Mouse (Mus musculus): ENCODE results near the gene BC049352. TPM values are rescaled to one million over a fixed set of nuclear protein-coding genes. Genes with fewer than 3 reads are reported as not detected.
A peak's percentile ranks its signal among the peaks of the same experiment; 100 is the strongest.

The BC049352 gene
- total RNA-seq (2012; rRNA removed) (not detected in 2 replicates), polyA plus RNA-seq (2012; ENCODE audit: insufficient read depth in 1 of 2, insufficient read length in 2 of 2, low read depth in 1 of 2, low replicate concordance in 2 of 2, missing spikeins in 1 of 2) (not detected)

- H3K79me2 ChIP-seq (ENCODE audit: control insufficient read depth, insufficient read depth, low read length, poor library complexity): no peaks in the 10 kb centered on the region
- DNase-seq (ENCODE audit: low read depth, low spot score): no peak
- H3K9me3 ChIP-seq (replicated peaks; ENCODE audit: insufficient read depth, low read length): no peaks in the 10 kb centered on the region
- no peaks in the 10 kb centered on the region for H3K36me3 ChIP-seq (ENCODE audit: control insufficient read depth in 1 of 2, insufficient read depth in 2 of 2, low read length in 2 of 2)
- H3K27ac ChIP-seq (ENCODE audit: control insufficient read depth, low read depth, low read length): no peak within 1 kb of the TSS
- H3K27me3 ChIP-seq (ENCODE audit: control insufficient read depth in 1 of 2, insufficient read depth in 2 of 2, low read length in 2 of 2): peaks cover 2 to 10% of the 10 kb centered on the region in 2 experiments; a peak in 3 of 4 replicates
- TF ChIP-seq CTCF (IDR thresholded peaks at IDR 0.05 in 2 of 3, conservative IDR thresholded peaks at IDR 0.05 in 1 of 3; ENCODE audit: control insufficient read depth in 1 of 3, insufficient read depth in 1 of 3, low read depth in 2 of 3, low read length in 3 of 3, poor library complexity in 1 of 3, severe bottlenecking in 1 of 3): no peak
- TF ChIP-seq KAT2A (conservative IDR thresholded peaks at IDR 0.05; ENCODE audit: low read depth, low read length): no peak
- TF ChIP-seq TAL1 (IDR thresholded peaks at IDR 0.05; ENCODE audit: low read length): no peak
- TF ChIP-seq ZMIZ1 (IDR thresholded peaks at IDR 0.05; ENCODE audit: low read depth, low read length): no peak
- no peak for TF ChIP-seq RCOR1 (IDR thresholded peaks at IDR 0.05; ENCODE audit: low read depth, low read length)
- TF ChIP-seq UBTF (IDR thresholded peaks at IDR 0.05; ENCODE audit: borderline replicate concordance, insufficient read depth, low read depth, low read length): no peak
- no peak for TF ChIP-seq MYB (IDR thresholded peaks at IDR 0.05; ENCODE audit: low read depth, low read length)
- no peak for TF ChIP-seq NELFE (IDR thresholded peaks at IDR 0.05; ENCODE audit: low read depth, low read length)
- TF ChIP-seq CHD1 (IDR thresholded peaks at IDR 0.05; ENCODE audit: low read depth, low read length): no peak
- TF ChIP-seq HCFC1 (IDR thresholded peaks at IDR 0.05; ENCODE audit: low read depth, low read length): no peak
- TF ChIP-seq TBP (IDR thresholded peaks at IDR 0.05; ENCODE audit: low read depth, low read length): no peak
- no peak for TF ChIP-seq POLR2A (IDR thresholded peaks at IDR 0.05; ENCODE audit: control insufficient read depth in 1 of 2, insufficient read depth in 1 of 2, low read depth in 1 of 2, low read length in 2 of 2, poor library complexity in 1 of 2)
- TF ChIP-seq SMC3 (IDR thresholded peaks at IDR 0.05; ENCODE audit: low read depth, low read length): no peak
- TF ChIP-seq TCF12 (IDR thresholded peaks at IDR 0.05; ENCODE audit: low read depth, low read length): no peak
- no peak for TF ChIP-seq USF2 (IDR thresholded peaks at IDR 0.05; ENCODE audit: borderline replicate concordance in 1 of 2, insufficient read depth in 1 of 2, low read depth in 1 of 2, low read length in 2 of 2)
- no peak for TF ChIP-seq USF1 (IDR thresholded peaks at IDR 0.05; ENCODE audit: low read depth, low read length)
- TF ChIP-seq MAX (IDR thresholded peaks at IDR 0.05; ENCODE audit: low read length): no peak
- no peak within 1 kb of the TSS for H3K4me3 ChIP-seq (ENCODE audit: control insufficient read depth in 1 of 2, insufficient read depth in 1 of 2, low read depth in 2 of 2, low read length in 2 of 2)
- H3K4me1 ChIP-seq (ENCODE audit: control insufficient read depth in 1 of 2, insufficient read depth in 2 of 2, low read length in 2 of 2): no peaks in the 10 kb centered on the region
- H3K9ac ChIP-seq (ENCODE audit: control insufficient read depth, low read depth, low read length, poor library complexity, severe bottlenecking): no peak within 1 kb of the TSS
These were observed at the start of gene BC049352 for GRCm38 (mm10) chr9:45181770-45182169. Gene BC049352, plus strand, starts transcription at chr9:45182007.

GRCm38 (mm10) chr9:45133484-45134310 lies 48.1 kb upstream of the BC049352 start:
- H3K27me3 ChIP-seq (ENCODE audit: control insufficient read depth in 1 of 2, insufficient read depth in 2 of 2, low read length in 2 of 2): peaks cover 5 to 8% of the 10 kb centered on the region in 2 experiments
- no peaks in the 10 kb centered on the region for H3K9me3 ChIP-seq (replicated peaks; ENCODE audit: insufficient read depth, low read length)
- H3K36me3 ChIP-seq (ENCODE audit: control insufficient read depth in 1 of 2, insufficient read depth in 2 of 2, low read length in 2 of 2): no peaks in the 10 kb centered on the region
- no peaks in the 10 kb centered on the region for H3K4me1 ChIP-seq (ENCODE audit: control insufficient read depth in 1 of 2, insufficient read depth in 2 of 2, low read length in 2 of 2)
- no peak overlapping the region for H3K27ac ChIP-seq (ENCODE audit: control insufficient read depth, low read depth, low read length)
- no peaks in the 10 kb centered on the region for H3K79me2 ChIP-seq (ENCODE audit: control insufficient read depth, insufficient read depth, low read length, poor library complexity)
- H3K9ac ChIP-seq (ENCODE audit: control insufficient read depth, low read depth, low read length, poor library complexity, severe bottlenecking): no peak overlapping the region
- no peak overlapping the region for H3K4me3 ChIP-seq (ENCODE audit: control insufficient read depth in 1 of 2, insufficient read depth in 1 of 2, low read depth in 2 of 2, low read length in 2 of 2)
- DNase-seq (ENCODE audit: low read depth, low spot score): peak; percentile 63
- no peak for TF ChIP-seq ELF1 (IDR thresholded peaks at IDR 0.05; ENCODE audit: low read depth, low read length)
- no peak for TF ChIP-seq GATA1 (IDR thresholded peaks at IDR 0.05; ENCODE audit: low read depth, low read length)
- TF ChIP-seq TAL1 (IDR thresholded peaks at IDR 0.05; ENCODE audit: low read length): no peak
- TF ChIP-seq RAD21 (IDR thresholded peaks at IDR 0.05; ENCODE audit: low read depth, low read length): peak; percentile 82
- no peak for TF ChIP-seq BHLHE40 (IDR thresholded peaks at IDR 0.05; ENCODE audit: borderline replicate concordance, low read depth, low read length)
- no peak for TF ChIP-seq CHD2 (IDR thresholded peaks at IDR 0.05; ENCODE audit: low read length)
- TF ChIP-seq MEF2A (IDR thresholded peaks at IDR 0.05; ENCODE audit: extremely low read depth, insufficient replicate concordance, low read depth, low read length, poor library complexity, severe bottlenecking): no peak
- TF ChIP-seq JUND (IDR thresholded peaks at IDR 0.05; ENCODE audit: low read depth, low read length): no peak
- TF ChIP-seq POLR2AphosphoS5 (IDR thresholded peaks at IDR 0.05; ENCODE audit: borderline replicate concordance, low read depth, low read length): no peak
- no peak for TF ChIP-seq POLR2A (IDR thresholded peaks at IDR 0.05; ENCODE audit: control insufficient read depth in 1 of 2, insufficient read depth in 1 of 2, low read depth in 1 of 2, low read length in 2 of 2, poor library complexity in 1 of 2)
- TF ChIP-seq GABPA (IDR thresholded peaks at IDR 0.05; ENCODE audit: low read depth, low read length): no peak
- TF ChIP-seq E2F4 (IDR thresholded peaks at IDR 0.05; ENCODE audit: borderline replicate concordance, low read depth, low read length): no peak
- 0 out of 2 replicates have a peak, but pooled peaks have one; percentile 18 for TF ChIP-seq MAFK (IDR thresholded peaks at IDR 0.05; ENCODE audit: borderline replicate concordance, low read depth, low read length)
- peak; percentile 39 to 90 (median 82) for TF ChIP-seq CTCF (IDR thresholded peaks at IDR 0.05 in 2 of 3, conservative IDR thresholded peaks at IDR 0.05 in 1 of 3; ENCODE audit: control insufficient read depth in 1 of 3, insufficient read depth in 1 of 3, low read depth in 2 of 3, low read length in 3 of 3, poor library complexity in 1 of 3, severe bottlenecking in 1 of 3)
- peak; percentile 86 for TF ChIP-seq SMC3 (IDR thresholded peaks at IDR 0.05; ENCODE audit: low read depth, low read length)
- TF ChIP-seq USF2 (IDR thresholded peaks at IDR 0.05; ENCODE audit: borderline replicate concordance in 1 of 2, insufficient read depth in 1 of 2, low read depth in 1 of 2, low read length in 2 of 2): no peak
